ENCODE assay signal across 25 mouse cellular contexts in genomic region chr15:80781218-80781806, GRCm38 (mm10).
"Had no signal": no experiment of that assay in that cellular context is flagged by ENCODE, and none has a peak within 500 bp of the region (broad histone marks: within the 10 kb centered on the region; RNA-seq: fewer than 3 reads in every experiment).

No protein-coding gene starts in this region.

- H3K27ac ChIP-seq: embryonic facial prominence, embryonic 10.5 days; embryonic facial prominence, embryonic 12.5 days; embryonic facial prominence, embryonic 13.5 days; embryonic facial prominence, embryonic 15.5 days; forebrain, embryonic 10.5 days; forebrain, embryonic 12.5 days; forebrain, embryonic 13.5 days; forebrain, embryonic 15.5 days; gastrocnemius, adult 2 months; heart, adult 2 months had no signal

- H3K9ac ChIP-seq: embryonic facial prominence, embryonic 12.5 days; embryonic facial prominence, embryonic 13.5 days; embryonic facial prominence, embryonic 15.5 days; forebrain, embryonic 12.5 days; forebrain, embryonic 13.5 days; forebrain, embryonic 15.5 days; forebrain, postnatal 0 days had no signal

- H3K27me3 ChIP-seq: embryonic facial prominence, embryonic 12.5 days; embryonic facial prominence, embryonic 13.5 days; embryonic facial prominence, embryonic 15.5 days; forebrain, embryonic 12.5 days; forebrain, embryonic 13.5 days; forebrain, embryonic 15.5 days had no signal

- H3K9me3 ChIP-seq: embryonic facial prominence, embryonic 10.5 days; embryonic facial prominence, embryonic 12.5 days; embryonic facial prominence, embryonic 13.5 days; embryonic facial prominence, embryonic 15.5 days; forebrain, embryonic 10.5 days; forebrain, embryonic 12.5 days; forebrain, embryonic 13.5 days; forebrain, embryonic 15.5 days had no signal

- H3K4me3 ChIP-seq: embryonic facial prominence, embryonic 10.5 days; embryonic facial prominence, embryonic 12.5 days; embryonic facial prominence, embryonic 13.5 days; embryonic facial prominence, embryonic 15.5 days; erythroblast, embryonic 14.5 days; forebrain, embryonic 10.5 days; forebrain, embryonic 12.5 days; forebrain, embryonic 13.5 days; forebrain, embryonic 15.5 days; gastrocnemius, adult 2 months; heart, adult 2 months had no signal

- DNase-seq: cerebellum, adult 9-10 months; cerebellum, adult 9-11 months; cerebellum, postnatal 10 days; cerebellum, postnatal 14 days; cerebellum, postnatal 25 days; cerebellum, postnatal 36 days; embryo, embryonic 11 days; forebrain, postnatal 0 days; gastrocnemius, adult 2 months; gastrocnemius, postnatal 10 days; gastrocnemius, postnatal 14 days; gastrocnemius, postnatal 25 days; gastrocnemius, postnatal 36 days; heart, adult 11 months; heart, adult 2 months had no signal

- H3K36me3 ChIP-seq: embryonic facial prominence, embryonic 10.5 days; embryonic facial prominence, embryonic 12.5 days; embryonic facial prominence, embryonic 13.5 days; embryonic facial prominence, embryonic 15.5 days; forebrain, embryonic 10.5 days; forebrain, embryonic 12.5 days; forebrain, embryonic 15.5 days had no signal

- H3K4me2 ChIP-seq: embryonic facial prominence, embryonic 12.5 days; embryonic facial prominence, embryonic 13.5 days; embryonic facial prominence, embryonic 15.5 days; forebrain, embryonic 12.5 days; forebrain, embryonic 13.5 days; forebrain, embryonic 15.5 days had no signal

- ATAC-seq: forebrain, embryonic 13.5 days; forebrain, embryonic 15.5 days; forebrain, embryonic 16.5 days; forebrain, postnatal 0 days had no signal
